Mouse (Mus musculus): Measurements from ENCODE around the gene Krtap15. TPM values are rescaled to one million over a fixed set of nuclear protein-coding genes. Genes with fewer than 3 reads are reported as not detected.

Gene Krtap15
- polyA plus RNA-seq, 1 experiment from 2014 or later = not detected

DNA sequence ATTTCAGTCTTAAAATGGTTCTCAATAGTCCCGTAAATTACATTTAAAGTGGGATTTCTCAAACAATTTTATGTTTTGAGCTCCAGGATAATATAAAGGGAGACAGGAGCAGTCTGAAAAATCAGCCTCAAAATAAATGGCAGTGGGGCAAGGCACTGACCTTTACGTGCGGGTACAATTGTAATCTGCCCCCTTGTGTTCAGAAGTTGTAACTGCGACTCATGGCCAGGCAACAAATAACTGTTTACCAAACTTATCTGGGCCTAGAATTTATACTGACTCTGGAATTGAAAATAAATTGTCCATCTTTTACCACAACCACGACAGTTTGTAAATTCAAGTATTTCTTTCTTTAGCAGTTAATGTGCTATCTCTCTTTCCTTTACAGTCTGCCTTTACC is 31.4 kb downstream of the Krtap15 start:
- 14% methylated on average over 5 of the region's 5 CpGs for WGBS
- no peaks in the 10 kb centered on the region for H3K9me3 ChIP-seq (ENCODE audit: low read length)
- H3K36me3 ChIP-seq (ENCODE audit: insufficient read depth, low read length) = no peaks in the 10 kb centered on the region
- no peak overlapping the region for H3K4me3 ChIP-seq (ENCODE audit: low read length)
- no peaks in the 10 kb centered on the region for H3K4me1 ChIP-seq (ENCODE audit: insufficient read depth, low read length)
- no peak overlapping the region for H3K4me2 ChIP-seq (replicated peaks; ENCODE audit: low read depth, low read length)
- no peaks in the 10 kb centered on the region for H3K27me3 ChIP-seq (ENCODE audit: insufficient read depth, low read length)
- H3K9ac ChIP-seq (replicated peaks; ENCODE audit: low read length) = no peak overlapping the region
- no peak for ATAC-seq (ENCODE audit: low FRiP score, low TSS enrichment)
- H3K27ac ChIP-seq (ENCODE audit: low read length) = no peak overlapping the region

DNA sequence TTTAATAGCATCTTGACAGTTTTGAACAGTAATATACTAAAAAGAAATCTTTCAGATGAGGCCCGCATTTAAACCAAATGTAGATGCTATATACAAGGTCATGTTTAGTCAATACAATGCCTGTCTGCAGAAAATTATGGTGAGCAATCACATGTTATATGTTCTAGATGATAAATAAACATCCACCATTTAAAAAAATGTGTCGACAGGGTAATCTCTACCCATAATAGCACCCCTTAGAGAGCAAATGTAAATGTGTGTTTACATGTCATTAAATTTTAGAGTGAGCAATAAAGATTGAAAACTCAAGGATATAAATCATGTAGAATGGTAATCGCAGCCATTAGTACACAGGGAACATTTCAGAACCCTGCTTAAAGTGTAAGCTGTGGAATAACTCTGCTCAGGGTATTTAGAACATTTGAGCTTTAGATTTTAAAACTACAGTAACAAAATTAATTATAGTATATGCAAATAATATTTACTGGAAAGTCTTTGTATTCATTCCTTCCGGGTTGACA is 44.9 kb downstream of the Krtap15 start:
- H3K4me1 ChIP-seq (ENCODE audit: insufficient read depth, low read length) = no peaks in the 10 kb centered on the region
- no peak for ATAC-seq (ENCODE audit: low FRiP score, low TSS enrichment)

DNA sequence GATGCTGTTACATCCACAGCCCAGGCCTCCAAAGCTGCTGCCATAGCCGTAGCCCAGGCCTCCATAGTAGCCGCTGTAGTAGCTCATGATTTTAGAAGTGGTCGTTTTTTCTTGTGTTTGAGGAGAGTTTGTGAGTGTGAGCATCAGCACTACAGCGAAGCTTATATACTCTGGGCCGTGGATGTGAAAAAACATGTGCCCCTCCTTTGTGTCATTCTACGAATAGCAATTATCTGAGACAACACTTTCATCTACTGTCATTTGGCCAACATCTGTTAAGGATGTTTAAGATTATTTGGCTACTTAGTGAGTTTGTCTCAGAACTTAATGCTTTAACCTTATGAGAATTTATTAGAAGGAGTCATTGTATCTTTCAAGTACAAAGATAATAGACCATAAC is 49.3 kb downstream of the Krtap15 start, which contains the start of gene Krtap19-1:
Krtap19-1 (minus strand) TSS at position 101 of the 400 bp plus-strand sequence.
- no peak within 1 kb of the TSS for H3K4me2 ChIP-seq (replicated peaks; ENCODE audit: low read depth, low read length)
- no peak within 1 kb of the TSS for H3K9ac ChIP-seq (replicated peaks; ENCODE audit: low read length)
- no peaks in the 10 kb centered on the region for H3K4me1 ChIP-seq (ENCODE audit: insufficient read depth, low read length)
- H3K36me3 ChIP-seq (ENCODE audit: insufficient read depth, low read length) = no peaks in the 10 kb centered on the region
- no peaks in the 10 kb centered on the region for H3K27me3 ChIP-seq (ENCODE audit: insufficient read depth, low read length)
- 88% methylated on average over 6 of the region's 6 CpGs for WGBS
- H3K27ac ChIP-seq (ENCODE audit: low read length) = no peak within 1 kb of the TSS
- no peaks in the 10 kb centered on the region for H3K9me3 ChIP-seq (ENCODE audit: low read length)
- ATAC-seq (ENCODE audit: low FRiP score, low TSS enrichment) = no peak
- no peak within 1 kb of the TSS for H3K4me3 ChIP-seq (ENCODE audit: low read length)

More for the DNA sequence above, 44.9 kb downstream of the Krtap15 start:
- H3K4me2 ChIP-seq (replicated peaks; ENCODE audit: low read depth, low read length) = no peak overlapping the region
- H3K4me3 ChIP-seq (ENCODE audit: low read length) = no peak overlapping the region
- WGBS = 53% methylated on average over 4 of the region's 4 CpGs
- H3K27ac ChIP-seq (ENCODE audit: low read length) = no peak overlapping the region
- H3K36me3 ChIP-seq (ENCODE audit: insufficient read depth, low read length) = no peaks in the 10 kb centered on the region
- no peaks in the 10 kb centered on the region for H3K27me3 ChIP-seq (ENCODE audit: insufficient read depth, low read length)
- H3K9me3 ChIP-seq (ENCODE audit: low read length) = no peaks in the 10 kb centered on the region
- H3K9ac ChIP-seq (replicated peaks; ENCODE audit: low read length) = no peak overlapping the region

DNA sequence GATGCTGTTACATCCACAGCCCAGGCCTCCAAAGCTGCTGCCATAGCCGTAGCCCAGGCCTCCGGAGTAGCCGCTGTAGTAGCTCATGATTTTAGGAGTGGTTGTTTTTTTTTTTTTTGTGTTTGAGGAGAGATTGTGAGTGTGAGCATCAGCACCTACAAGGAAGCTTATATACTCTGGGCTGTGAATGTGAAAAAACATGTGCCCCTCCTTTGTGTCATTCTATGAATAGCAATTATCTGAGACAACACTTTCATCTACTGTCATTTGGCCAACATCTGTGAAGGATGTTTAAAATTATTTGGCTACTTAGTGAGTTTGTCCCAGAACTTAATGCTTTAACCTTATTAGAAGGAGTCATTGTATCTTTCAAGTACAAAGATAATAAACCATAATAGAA is 54.2 kb downstream of the Krtap15 start, which contains the start of gene Krtap19-2:
Krtap19-2 (minus strand) TSS at position 101 of the 400 bp plus-strand sequence.
- Histone ChIP-seq H3K4me1 (ENCODE audit: insufficient read depth, low read length) (no peaks in the 10 kb centered on the region), H3K27me3 (ENCODE audit: insufficient read depth, low read length) (no peaks in the 10 kb centered on the region), H3K9me3 (ENCODE audit: low read length) (no peaks in the 10 kb centered on the region), H3K36me3 (ENCODE audit: insufficient read depth, low read length) (no peaks in the 10 kb centered on the region), H3K4me3 (ENCODE audit: low read length) (no peak within 1 kb of the TSS), H3K4me2 (replicated peaks; ENCODE audit: low read depth, low read length) (no peak within 1 kb of the TSS), H3K27ac (ENCODE audit: low read length) (no peak within 1 kb of the TSS), H3K9ac (replicated peaks; ENCODE audit: low read length) (no peak within 1 kb of the TSS)
- 93% methylated on average over 3 of the region's 3 CpGs for WGBS
- no peak for ATAC-seq (ENCODE audit: low FRiP score, low TSS enrichment)

DNA sequence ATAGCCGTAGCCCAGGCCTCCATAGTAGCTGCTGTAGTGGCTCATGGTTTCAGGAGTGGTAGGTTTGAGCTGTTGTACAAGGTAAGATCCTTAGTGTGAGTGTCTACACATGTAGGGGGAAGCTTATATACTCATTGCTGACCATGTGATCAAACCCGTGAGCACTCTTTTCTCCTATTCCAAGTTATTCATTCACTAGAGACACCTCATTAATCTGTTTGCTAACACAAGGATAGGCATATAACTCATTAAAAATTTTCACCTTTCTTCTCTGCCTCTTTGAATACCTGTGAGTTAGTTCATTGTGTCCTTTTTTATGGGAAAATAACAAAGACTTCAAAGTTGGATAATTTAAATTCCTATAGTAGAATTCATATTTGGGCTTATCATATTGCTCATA is 57.9 kb downstream of the Krtap15 start, which contains the start of gene Krtap19-3:
Krtap19-3 (minus strand) TSS at position 101 of the 400 bp plus-strand sequence.
- H3K9ac ChIP-seq (replicated peaks; ENCODE audit: low read length) = no peak within 1 kb of the TSS
- no peak for ATAC-seq (ENCODE audit: low FRiP score, low TSS enrichment)
- no peak within 1 kb of the TSS for H3K4me3 ChIP-seq (ENCODE audit: low read length)
- 73% methylated on average over 2 of the region's 2 CpGs for whole genome bisulfite sequencing
- H3K4me2 ChIP-seq (replicated peaks; ENCODE audit: low read depth, low read length) = no peak within 1 kb of the TSS
- no peaks in the 10 kb centered on the region for H3K4me1 ChIP-seq (ENCODE audit: insufficient read depth, low read length)
- H3K27me3 ChIP-seq (ENCODE audit: insufficient read depth, low read length) = no peaks in the 10 kb centered on the region
- H3K36me3 ChIP-seq (ENCODE audit: insufficient read depth, low read length) = no peaks in the 10 kb centered on the region
- no peaks in the 10 kb centered on the region for H3K9me3 ChIP-seq (ENCODE audit: low read length)
- no peak within 1 kb of the TSS for H3K27ac ChIP-seq (ENCODE audit: low read length)

Other genes with a start within 250 kb of the Krtap15 start
- gene Krtap24-1, start 207.9 kb upstream of the Krtap15 start, polyA plus RNA-seq (2015; fragmentation: Nextera tagmentation; extraction: Ambion mirVana) = not detected in 2 replicates
- not detected in 2 replicates for gene 2310079G19Rik, start 192.5 kb upstream of the Krtap15 start, polyA plus RNA-seq (2015; fragmentation: Nextera tagmentation; extraction: Ambion mirVana)
- gene Krtap26-1, start 172.4 kb upstream of the Krtap15 start, polyA plus RNA-seq (2015; fragmentation: Nextera tagmentation; extraction: Ambion mirVana) = not detected in 2 replicates
- not detected in 2 replicates for gene Krtap27-1, start 148.5 kb upstream of the Krtap15 start, polyA plus RNA-seq (2015; fragmentation: Nextera tagmentation; extraction: Ambion mirVana)
- gene 2310061N02Rik, start 112.3 kb upstream of the Krtap15 start, polyA plus RNA-seq (2015; fragmentation: Nextera tagmentation; extraction: Ambion mirVana) = not detected in 2 replicates
- not detected in 2 replicates for gene Krtap13-1, start 91.4 kb upstream of the Krtap15 start, polyA plus RNA-seq (2015; fragmentation: Nextera tagmentation; extraction: Ambion mirVana)
- gene Krtap13, start 68.6 kb upstream of the Krtap15 start, polyA plus RNA-seq (2015; fragmentation: Nextera tagmentation; extraction: Ambion mirVana) = not detected in 2 replicates
- not detected in 2 replicates for gene 2310034C09Rik, start 61.4 kb upstream of the Krtap15 start, polyA plus RNA-seq (2015; fragmentation: Nextera tagmentation; extraction: Ambion mirVana)
- not detected in 2 replicates for gene 2310057N15Rik, start 46.0 kb upstream of the Krtap15 start, polyA plus RNA-seq (2015; fragmentation: Nextera tagmentation; extraction: Ambion mirVana)
- gene Gm5965, start 42.3 kb upstream of the Krtap15 start, polyA plus RNA-seq (2015; fragmentation: Nextera tagmentation; extraction: Ambion mirVana) = 0.31 TPM in 1 of 2 replicates, not detected in the other
- gene Gm20741, start 8.0 kb upstream of the Krtap15 start, polyA plus RNA-seq (2015; fragmentation: Nextera tagmentation; extraction: Ambion mirVana) = not detected in 2 replicates
- gene Krtap14, start 5.9 kb downstream of the Krtap15 start, polyA plus RNA-seq (2015; fragmentation: Nextera tagmentation; extraction: Ambion mirVana) = not detected in 2 replicates
- gene Krtap19-1, start 49.2 kb downstream of the Krtap15 start, polyA plus RNA-seq (2015; fragmentation: Nextera tagmentation; extraction: Ambion mirVana) = not detected in 2 replicates
- gene Krtap19-2, start 54.1 kb downstream of the Krtap15 start, polyA plus RNA-seq (2015; fragmentation: Nextera tagmentation; extraction: Ambion mirVana) = not detected in 2 replicates
- gene Krtap19-3, start 57.8 kb downstream of the Krtap15 start, polyA plus RNA-seq (2015; fragmentation: Nextera tagmentation; extraction: Ambion mirVana) = not detected in 2 replicates
- not detected in 2 replicates for gene Krtap19-4, start 64.9 kb downstream of the Krtap15 start, polyA plus RNA-seq (2015; fragmentation: Nextera tagmentation; extraction: Ambion mirVana)
- gene Krtap19-5, start 76.2 kb downstream of the Krtap15 start, polyA plus RNA-seq (2015; fragmentation: Nextera tagmentation; extraction: Ambion mirVana) = not detected in 2 replicates
- gene Krtap19-9b, start 112.0 kb downstream of the Krtap15 start, polyA plus RNA-seq (2015; fragmentation: Nextera tagmentation; extraction: Ambion mirVana) = not detected in 2 replicates
- gene Krtap16-3, start 142.7 kb downstream of the Krtap15 start, polyA plus RNA-seq (2015; fragmentation: Nextera tagmentation; extraction: Ambion mirVana) = not detected in 2 replicates
- not detected in 2 replicates for gene Krtap22-2, start 190.5 kb downstream of the Krtap15 start, polyA plus RNA-seq (2015; fragmentation: Nextera tagmentation; extraction: Ambion mirVana)
- not detected in 2 replicates for gene Gm10229, start 195.1 kb downstream of the Krtap15 start, polyA plus RNA-seq (2015; fragmentation: Nextera tagmentation; extraction: Ambion mirVana)
- gene Krtap6-1, start 211.5 kb downstream of the Krtap15 start, polyA plus RNA-seq (2015; fragmentation: Nextera tagmentation; extraction: Ambion mirVana) = not detected in 2 replicates
- gene Gm10228, start 221.3 kb downstream of the Krtap15 start, polyA plus RNA-seq (2015; fragmentation: Nextera tagmentation; extraction: Ambion mirVana) = not detected in 2 replicates
- not detected in 2 replicates for gene Krtap6-5, start 227.7 kb downstream of the Krtap15 start, polyA plus RNA-seq (2015; fragmentation: Nextera tagmentation; extraction: Ambion mirVana)
- not detected in 2 replicates for gene 1110025L11Rik, start 243.8 kb downstream of the Krtap15 start, polyA plus RNA-seq (2015; fragmentation: Nextera tagmentation; extraction: Ambion mirVana)

Measured in kidney, embryonic 16.5 days (tissue).